Mouse (Mus musculus) neural tube, embryonic 13.5 days (tissue): ENCODE measurements at regions not wholly inside any gene's neighbourhood (a gene's known extent, or its start where the extent isn't known, plus 50 kb on each side); places are given as distances from the start of the nearest gene placed in this dataset.

Source experiments
- ATAC-seq: fragments of 200-750 bp; cut with Nextera tagmentation; 2 replicates; pipeline ENCODE4 v1.8.0; 2017; ENCODE audit warnings: low read depth, mild to moderate bottlenecking, moderate TSS enrichment, moderate library complexity
- H3K27ac ChIP-seq: fragments of 300-500 bp; sonication (generic); replicated peaks from 2 replicates; pipeline ENCODE4 v1.5.1; 2015; ENCODE audit warnings: moderate library complexity, mild to moderate bottlenecking, inconsistent platforms
- H3K27me3 ChIP-seq: fragments of 300-500 bp; sonication (generic); 2 replicates; pipeline ENCODE4 v1.6.1; 2015; ENCODE audit warnings: mild to moderate bottlenecking, inconsistent platforms
- H3K36me3 ChIP-seq: fragments of 300-500 bp; sonication (generic); 2 replicates; pipeline ENCODE4 v1.6.1; 2015; ENCODE audit warnings: mild to moderate bottlenecking, inconsistent platforms
- H3K4me1 ChIP-seq: fragments of 300-500 bp; sonication (generic); replicated peaks from 2 replicates; pipeline ENCODE4 v1.6.1; 2015; ENCODE audit warnings: inconsistent platforms
- H3K4me2 ChIP-seq: fragments of 300-500 bp; sonication (generic); 2 replicates; pipeline ENCODE4 v1.6.1; 2015; ENCODE audit warnings: inconsistent platforms, mild to moderate bottlenecking, moderate library complexity
- H3K4me3 ChIP-seq: fragments of 300-500 bp; sonication (generic); 2 replicates; pipeline ENCODE4 v1.5.1; 2015; ENCODE audit warnings: mild to moderate bottlenecking, inconsistent platforms
- H3K9ac ChIP-seq: fragments of 300-500 bp; sonication (generic); 2 replicates; pipeline ENCODE4 v1.6.1; 2015; ENCODE audit warnings: moderate library complexity, mild to moderate bottlenecking, inconsistent platforms
- H3K9me3 ChIP-seq: fragments of 300-500 bp; sonication (generic); 2 replicates; pipeline ENCODE4 v1.6.1; 2016; ENCODE audit warnings: inconsistent platforms
- WGBS: fragments of 180-500 bp; shearing (Covaris S2); methylation state at CpG from one replicate; pipeline ENCODE4 v1.1.7; 2015; 5-methylcytosine and 5-hydroxymethylcytosine counted together

GRCm38 (mm10) chr6:31791547-31791946 is 227.8 kb upstream of the Podxl start:
- Histone ChIP-seq H3K4me2 (no peak overlapping the region), H3K27me3 (no peaks in the 10 kb centered on the region), H3K27ac (no peak overlapping the region), H3K9ac (no peak overlapping the region), H3K4me3 (no peak overlapping the region), H3K36me3 (no peaks in the 10 kb centered on the region), H3K9me3 (no peaks in the 10 kb centered on the region), H3K4me1 (0 out of 2 replicates have a peak, but pooled peaks cover 8% of the 10 kb centered on the region)
- ATAC-seq = no peak
- WGBS = 90% methylated on average over 7 of the region's 7 CpGs

GRCm38 (mm10) chr6:31790906-31791305 is 227.1 kb upstream of the Podxl start:
- H3K4me3 ChIP-seq = no peak overlapping the region
- 0 out of 2 replicates have a peak, but pooled peaks cover 8% of the 10 kb centered on the region for H3K4me1 ChIP-seq
- no peaks in the 10 kb centered on the region for H3K9me3 ChIP-seq
- no peak for ATAC-seq
- no peak overlapping the region for H3K9ac ChIP-seq
- WGBS = 70% methylated on average over 2 of the region's 2 CpGs
- H3K4me2 ChIP-seq = no peak overlapping the region
- H3K27me3 ChIP-seq = no peaks in the 10 kb centered on the region
- H3K27ac ChIP-seq = no peak overlapping the region
- no peaks in the 10 kb centered on the region for H3K36me3 ChIP-seq

GRCm38 (mm10) chr6:31776841-31777240 is 213.1 kb upstream of the Podxl start:
- ATAC-seq = no peak
- Histone ChIP-seq H3K4me3 (no peak overlapping the region), H3K9me3 (peaks cover 9% of the 10 kb centered on the region; the same call in 1 of the 2 replicates), H3K36me3 (no peaks in the 10 kb centered on the region), H3K27ac (no peak overlapping the region), H3K27me3 (no peaks in the 10 kb centered on the region), H3K9ac (no peak overlapping the region), H3K4me2 (no peak overlapping the region), H3K4me1 (no peaks in the 10 kb centered on the region)
- WGBS = 56% methylated on average over 3 of the region's 3 CpGs

GRCm38 (mm10) chr6:31771916-31772315 is 208.1 kb upstream of the Podxl start:
- H3K4me3 ChIP-seq = no peak overlapping the region
- H3K4me1 ChIP-seq = no peaks in the 10 kb centered on the region
- no peaks in the 10 kb centered on the region for H3K27me3 ChIP-seq
- H3K9ac ChIP-seq = no peak overlapping the region
- peaks cover 9% of the 10 kb centered on the region; the same call in 1 of the 2 replicates for H3K9me3 ChIP-seq
- H3K4me2 ChIP-seq = no peak overlapping the region
- H3K36me3 ChIP-seq = no peaks in the 10 kb centered on the region
- ATAC-seq = no peak
- 94% methylated on average over 2 of the region's 2 CpGs for WGBS
- H3K27ac ChIP-seq = no peak overlapping the region

- 56% methylated on average over 1 of the region's 1 CpGs for WGBS
- no peak for ATAC-seq
- no peaks in the 10 kb centered on the region for H3K9me3 ChIP-seq
These were observed 181.8 kb upstream of the Podxl start for GRCm38 (mm10) chr6:31745589-31745988.

GRCm38 (mm10) chr6:31731391-31731790 is 167.6 kb upstream of the Podxl start:
- Histone ChIP-seq H3K4me3 (no peak overlapping the region), H3K4me1 (no peaks in the 10 kb centered on the region), H3K9me3 (no peaks in the 10 kb centered on the region), H3K9ac (no peak overlapping the region), H3K27me3 (no peaks in the 10 kb centered on the region), H3K4me2 (no peak overlapping the region), H3K36me3 (no peaks in the 10 kb centered on the region), H3K27ac (no peak overlapping the region)
- 21% methylated on average over 4 of the region's 4 CpGs for WGBS
- ATAC-seq = no peak

More at GRCm38 (mm10) chr6:31745589-31745988, 181.8 kb upstream of the Podxl start:
- Histone ChIP-seq H3K4me3 (no peak overlapping the region), H3K36me3 (no peaks in the 10 kb centered on the region), H3K27ac (no peak overlapping the region), H3K4me2 (no peak overlapping the region), H3K9ac (no peak overlapping the region), H3K27me3 (no peaks in the 10 kb centered on the region), H3K4me1 (peaks cover 12% of the 10 kb centered on the region)

GRCm38 (mm10) chr6:31719614-31720013 is 155.8 kb upstream of the Podxl start:
- no peaks in the 10 kb centered on the region for H3K9me3 ChIP-seq
- no peak overlapping the region for H3K9ac ChIP-seq
- no peak overlapping the region for H3K4me2 ChIP-seq
- peak overlapping the region; percentile 75 for H3K27ac ChIP-seq
- peak; percentile 84 for ATAC-seq
- no peak overlapping the region for H3K4me3 ChIP-seq
- no peaks in the 10 kb centered on the region for H3K27me3 ChIP-seq
- WGBS = 28% methylated on average over 9 of the region's 9 CpGs
- no peaks in the 10 kb centered on the region for H3K36me3 ChIP-seq
- H3K4me1 ChIP-seq = peaks cover 28% of the 10 kb centered on the region

GRCm38 (mm10) chr6:31718843-31719242 is 155.1 kb upstream of the Podxl start:
- no peak for ATAC-seq
- WGBS = 51% methylated on average over 4 of the region's 4 CpGs
- Histone ChIP-seq H3K27me3 (no peaks in the 10 kb centered on the region), H3K9ac (no peak overlapping the region), H3K4me1 (peaks cover 28% of the 10 kb centered on the region), H3K27ac (peak overlapping the region; percentile 75), H3K4me3 (no peak overlapping the region), H3K9me3 (no peaks in the 10 kb centered on the region), H3K36me3 (no peaks in the 10 kb centered on the region), H3K4me2 (no peak overlapping the region)

GRCm38 (mm10) chr6:31717531-31717930 is 153.8 kb upstream of the Podxl start:
- peak; percentile 45; the same call in 1 of the 2 replicates for ATAC-seq
- Histone ChIP-seq H3K27me3 (no peaks in the 10 kb centered on the region), H3K27ac (peak overlapping the region; percentile 39), H3K4me3 (no peak overlapping the region), H3K9ac (no peak overlapping the region; the same call in 1 of the 2 replicates), H3K4me2 (no peak overlapping the region), H3K9me3 (no peaks in the 10 kb centered on the region), H3K36me3 (no peaks in the 10 kb centered on the region), H3K4me1 (peaks cover 28% of the 10 kb centered on the region)
- 25% methylated on average over 12 of the region's 12 CpGs for WGBS

GRCm38 (mm10) chr6:31707256-31707655 is 143.5 kb upstream of the Podxl start:
- Histone ChIP-seq H3K4me3 (no peak overlapping the region), H3K27me3 (no peaks in the 10 kb centered on the region), H3K4me2 (no peak overlapping the region), H3K9ac (no peak overlapping the region), H3K27ac (no peak overlapping the region), H3K9me3 (no peaks in the 10 kb centered on the region), H3K4me1 (peaks cover 15% of the 10 kb centered on the region), H3K36me3 (no peaks in the 10 kb centered on the region)
- WGBS = 72% methylated on average over 3 of the region's 3 CpGs
- ATAC-seq = no peak

- H3K27me3 ChIP-seq = no peaks in the 10 kb centered on the region
- no peaks in the 10 kb centered on the region for H3K9me3 ChIP-seq
- no peak overlapping the region; the same call in 1 of the 2 replicates for H3K27ac ChIP-seq
These were observed 140.4 kb upstream of the Podxl start for GRCm38 (mm10) chr6:31704191-31704590.

GRCm38 (mm10) chr6:31702931-31703330 is 139.2 kb upstream of the Podxl start:
- Histone ChIP-seq H3K4me2 (no peak overlapping the region), H3K9me3 (no peaks in the 10 kb centered on the region), H3K27me3 (no peaks in the 10 kb centered on the region), H3K9ac (no peak overlapping the region), H3K4me1 (peaks cover 15% of the 10 kb centered on the region), H3K36me3 (no peaks in the 10 kb centered on the region), H3K27ac (no peak overlapping the region), H3K4me3 (no peak overlapping the region)
- WGBS = 19% methylated on average over 7 of the region's 7 CpGs
- ATAC-seq = no peak

More at GRCm38 (mm10) chr6:31704191-31704590, 140.4 kb upstream of the Podxl start:
- no peak overlapping the region for H3K4me3 ChIP-seq
- H3K4me2 ChIP-seq = no peak overlapping the region
- ATAC-seq = no peak
- no peak overlapping the region for H3K9ac ChIP-seq
- peaks cover 15% of the 10 kb centered on the region for H3K4me1 ChIP-seq
- H3K36me3 ChIP-seq = no peaks in the 10 kb centered on the region
- 71% methylated on average over 6 of the region's 6 CpGs for WGBS

- Histone ChIP-seq H3K27me3 (no peaks in the 10 kb centered on the region), H3K4me2 (no peak overlapping the region), H3K4me3 (no peak overlapping the region), H3K4me1 (no peaks in the 10 kb centered on the region), H3K9ac (no peak overlapping the region), H3K9me3 (no peaks in the 10 kb centered on the region), H3K27ac (no peak overlapping the region), H3K36me3 (no peaks in the 10 kb centered on the region)
- WGBS = 78% methylated on average over 3 of the region's 3 CpGs
- ATAC-seq = no peak
These were observed 132.1 kb upstream of the Podxl start for GRCm38 (mm10) chr6:31695885-31696284.
